Mouse (Mus musculus): ENCODE results near the gene Hmgb1. TPM values are rescaled to one million over a fixed set of nuclear protein-coding genes. Genes with fewer than 3 reads are reported as not detected.
A peak's percentile ranks its signal among the peaks of the same experiment; 100 is the strongest.

The Hmgb1 gene
- polyA plus RNA-seq, 1 experiment from 2014 or later, result 2,008 TPM

- no peak overlapping the region for H3K4me2 ChIP-seq
- H3K27ac ChIP-seq (ENCODE audit: low read depth), result no peak overlapping the region
- TF ChIP-seq CTCF (IDR thresholded peaks at IDR 0.05; ENCODE audit: low read depth), result no peak
- WGBS, result 89% methylated on average over 6 of the region's 6 CpGs
- H3K36me3 ChIP-seq (ENCODE audit: insufficient read depth), result no peaks in the 10 kb centered on the region
- H3K27me3 ChIP-seq (ENCODE audit: insufficient read depth, low read length), result no peaks in the 10 kb centered on the region
- DNase-seq, result no peak
- no peaks in the 10 kb centered on the region for H3K4me1 ChIP-seq (ENCODE audit: insufficient read depth)
- no peak overlapping the region for H3K9ac ChIP-seq
- no peak for ATAC-seq (ENCODE audit: insufficient read depth)
- no peak overlapping the region for H3K4me3 ChIP-seq (ENCODE audit: low read depth, low read length)
- H3K9me3 ChIP-seq (ENCODE audit: low read depth, low read length), result no peaks in the 10 kb centered on the region
These were observed 8.6 kb downstream of the Hmgb1 start for GRCm38 (mm10) chr5:149175736-149176135.

GRCm38 (mm10) chr5:149174527-149174926 is 9.8 kb downstream of the Hmgb1 start:
- Histone ChIP-seq H3K9ac (no peak overlapping the region), H3K4me1 (ENCODE audit: insufficient read depth) (no peaks in the 10 kb centered on the region), H3K27ac (ENCODE audit: low read depth) (no peak overlapping the region), H3K36me3 (ENCODE audit: insufficient read depth) (no peaks in the 10 kb centered on the region), H3K9me3 (ENCODE audit: low read depth, low read length) (no peaks in the 10 kb centered on the region), H3K4me3 (ENCODE audit: low read depth, low read length) (no peak overlapping the region), H3K27me3 (ENCODE audit: insufficient read depth, low read length) (no peaks in the 10 kb centered on the region), H3K4me2 (no peak overlapping the region)
- ATAC-seq (ENCODE audit: insufficient read depth) (no peak), DNase-seq (no peak)
- WGBS, result 77% methylated on average over 7 of the region's 7 CpGs
- no peak for TF ChIP-seq CTCF (IDR thresholded peaks at IDR 0.05; ENCODE audit: low read depth)

- H3K4me1 ChIP-seq (ENCODE audit: insufficient read depth), result no peaks in the 10 kb centered on the region
- no peaks in the 10 kb centered on the region for H3K9me3 ChIP-seq (ENCODE audit: low read depth, low read length)
- no peak overlapping the region for H3K27ac ChIP-seq (ENCODE audit: low read depth)
- DNase-seq (no peak), ATAC-seq (ENCODE audit: insufficient read depth) (no peak)
- H3K9ac ChIP-seq, result no peak overlapping the region
- H3K4me3 ChIP-seq (ENCODE audit: low read depth, low read length), result no peak overlapping the region
- H3K4me2 ChIP-seq, result no peak overlapping the region
- H3K27me3 ChIP-seq (ENCODE audit: insufficient read depth, low read length), result no peaks in the 10 kb centered on the region
- 63% methylated on average over 10 of the region's 10 CpGs for WGBS
- TF ChIP-seq CTCF (IDR thresholded peaks at IDR 0.05; ENCODE audit: low read depth), result no peak
- H3K36me3 ChIP-seq (ENCODE audit: insufficient read depth), result no peaks in the 10 kb centered on the region
These were observed 12.0 kb downstream of the Hmgb1 start for GRCm38 (mm10) chr5:149172246-149172645.

- ATAC-seq (ENCODE audit: insufficient read depth), result no peak
- Histone ChIP-seq H3K4me1 (ENCODE audit: insufficient read depth) (no peaks in the 10 kb centered on the region), H3K27me3 (ENCODE audit: insufficient read depth, low read length) (no peaks in the 10 kb centered on the region), H3K36me3 (ENCODE audit: insufficient read depth) (no peaks in the 10 kb centered on the region), H3K9ac (no peak overlapping the region), H3K27ac (ENCODE audit: low read depth) (no peak overlapping the region), H3K4me2 (no peak overlapping the region), H3K9me3 (ENCODE audit: low read depth, low read length) (no peaks in the 10 kb centered on the region), H3K4me3 (ENCODE audit: low read depth, low read length) (no peak overlapping the region)
- WGBS, result 52% methylated on average over 8 of the region's 8 CpGs
- DNase-seq, result no peak
- no peak for TF ChIP-seq CTCF (IDR thresholded peaks at IDR 0.05; ENCODE audit: low read depth)
These were observed 13.3 kb downstream of the Hmgb1 start for GRCm38 (mm10) chr5:149170841-149171588.

- Histone ChIP-seq H3K36me3 (ENCODE audit: insufficient read depth) (no peaks in the 10 kb centered on the region), H3K9me3 (ENCODE audit: low read depth, low read length) (no peaks in the 10 kb centered on the region), H3K27me3 (ENCODE audit: insufficient read depth, low read length) (no peaks in the 10 kb centered on the region), H3K27ac (ENCODE audit: low read depth) (no peak overlapping the region), H3K9ac (no peak overlapping the region), H3K4me1 (ENCODE audit: insufficient read depth) (no peaks in the 10 kb centered on the region), H3K4me2 (no peak overlapping the region), H3K4me3 (ENCODE audit: low read depth, low read length) (no peak overlapping the region)
- DNase-seq, result peak; percentile 62
- no peak for ATAC-seq (ENCODE audit: insufficient read depth)
- TF ChIP-seq CTCF (IDR thresholded peaks at IDR 0.05; ENCODE audit: low read depth), result no peak
- WGBS, result 61% methylated on average over 9 of the region's 9 CpGs
These were observed 15.5 kb downstream of the Hmgb1 start for GRCm38 (mm10) chr5:149168816-149169215.

GRCm38 (mm10) chr5:149168051-149168450 is 16.2 kb downstream of the Hmgb1 start:
- Histone ChIP-seq H3K4me1 (ENCODE audit: insufficient read depth) (no peaks in the 10 kb centered on the region), H3K9ac (no peak overlapping the region), H3K4me2 (no peak overlapping the region), H3K4me3 (ENCODE audit: low read depth, low read length) (no peak overlapping the region), H3K9me3 (ENCODE audit: low read depth, low read length) (no peaks in the 10 kb centered on the region), H3K27ac (ENCODE audit: low read depth) (no peak overlapping the region), H3K36me3 (ENCODE audit: insufficient read depth) (no peaks in the 10 kb centered on the region), H3K27me3 (ENCODE audit: insufficient read depth, low read length) (no peaks in the 10 kb centered on the region)
- DNase-seq (no peak), ATAC-seq (ENCODE audit: insufficient read depth) (no peak)
- WGBS, result 83% methylated on average over 2 of the region's 2 CpGs
- TF ChIP-seq CTCF (IDR thresholded peaks at IDR 0.05; ENCODE audit: low read depth), result no peak

GRCm38 (mm10) chr5:149166011-149166410 is 18.3 kb downstream of the Hmgb1 start:
- DNase-seq, result no peak

More at GRCm38 (mm10) chr5:149166011-149166410, 18.3 kb downstream of the Hmgb1 start:
- ATAC-seq (ENCODE audit: insufficient read depth), result no peak
- no peak overlapping the region for H3K4me2 ChIP-seq
- H3K9me3 ChIP-seq (ENCODE audit: low read depth, low read length), result no peaks in the 10 kb centered on the region
- H3K4me3 ChIP-seq (ENCODE audit: low read depth, low read length), result no peak overlapping the region
- 88% methylated on average over 10 of the region's 10 CpGs for WGBS
- no peaks in the 10 kb centered on the region for H3K36me3 ChIP-seq (ENCODE audit: insufficient read depth)
- no peak for TF ChIP-seq CTCF (IDR thresholded peaks at IDR 0.05; ENCODE audit: low read depth)
- H3K27me3 ChIP-seq (ENCODE audit: insufficient read depth, low read length), result no peaks in the 10 kb centered on the region
- H3K4me1 ChIP-seq (ENCODE audit: insufficient read depth), result no peaks in the 10 kb centered on the region
- no peak overlapping the region for H3K9ac ChIP-seq
- no peak overlapping the region for H3K27ac ChIP-seq (ENCODE audit: low read depth)

All from lung, embryonic 14.5 days (tissue).